Mouse (Mus musculus) heart, adult 2 months (tissue): Measurements from ENCODE around the gene 1190007I07Rik. TPM values are rescaled to one million over a fixed set of nuclear protein-coding genes. Genes with fewer than 3 reads are reported as not detected.
"Not testable (repeated sequence)": the region's sequence is repeated elsewhere in the genome, so short reads cannot be mapped to it uniquely, and the experiment has no call there.

ENCODE experiments used
- DNase-seq, 2 experiments: peaks; one replicate each; pipeline ENCODE4 v3.0.0; 2021
- H3K27ac ChIP-seq: fragments of 200-600 bp; 2 replicates; pipeline ENCODE4 v1.8.1; 2022
- H3K27me3 ChIP-seq: fragments of 200-500 bp; 2 replicates; pipeline ENCODE4 v1.6.1; 2012; ENCODE audit warnings: mild to moderate bottlenecking, low read length, inconsistent platforms, mixed read lengths; ENCODE audit not compliant: control insufficient read depth, insufficient read depth
- H3K36me3 ChIP-seq: fragments of 200-500 bp; 2 replicates; pipeline ENCODE4 v1.6.1; 2012; ENCODE audit warnings: low read length, inconsistent platforms; ENCODE audit not compliant: control insufficient read depth, insufficient read depth
- H3K4me1 ChIP-seq: fragments of 200-500 bp; 2 replicates; pipeline ENCODE4 v1.6.1; 2011; ENCODE audit warnings: low read length; ENCODE audit not compliant: control insufficient read depth, insufficient read depth
- H3K4me3 ChIP-seq: fragments of 200-600 bp; 2 replicates; pipeline ENCODE4 v1.8.1; 2022
- H3K79me2 ChIP-seq: fragments of 200-500 bp; replicated peaks from 2 replicates; pipeline ENCODE4 v1.6.1; 2012; ENCODE audit warnings: mild to moderate bottlenecking, inconsistent platforms, low read length, moderate library complexity, mixed read lengths; ENCODE audit not compliant: control insufficient read depth, insufficient read depth
- H3K9ac ChIP-seq: fragments of 200-500 bp; 2 replicates; pipeline ENCODE4 v1.6.1; 2012; ENCODE audit warnings: low read depth, mild to moderate bottlenecking, control low read depth, inconsistent platforms, low read length, mixed read lengths
- CTCF ChIP-seq: fragments of 200-600 bp; IDR thresholded peaks from 2 replicates; pipeline ENCODE4 v1.8.1; 2022; ENCODE audit warnings: antibody characterized with exemption, mild to moderate bottlenecking, moderate library complexity
- EP300 ChIP-seq: fragments of 200-500 bp; IDR thresholded peaks from 2 replicates; pipeline ENCODE4 v1.6.1; 2011; ENCODE audit warnings: low read depth, low read length, control low read depth; ENCODE audit not compliant: insufficient read depth
- POLR2A ChIP-seq: fragments of 200-500 bp; IDR thresholded peaks from 2 replicates; pipeline ENCODE4 v1.6.1; 2011; ENCODE audit warnings: mild to moderate bottlenecking, low read depth, low read length, control low read depth; ENCODE audit not compliant: insufficient read depth
- WGBS: fragments of 180-500 bp; shearing (Covaris S2); methylation state at CpG from one replicate; pipeline ENCODE4 v1.1.7; 2018; 5-methylcytosine and 5-hydroxymethylcytosine counted together
- intact Hi-C: fragments of 180-260 bp; cut with DNase I; formaldehyde crosslinking; loops from one replicate; pipeline ENCODE4 v1.15.1; 2025
- polyA plus RNA-seq: library from polyadenylated mRNA; depleted of rRNA; stranded (reverse); fragments of >200 nt; gene quantifications from 2 replicates; pipeline ENCODE4 v1.2.3, GENCODE M21; 2012; rRNA removed
- total RNA-seq, 2 experiments: library from RNA; stranded (reverse); gene quantifications; 2 replicates each; pipeline ENCODE4 v1.2.3; 2021

The 1190007I07Rik gene
- total and polyA plus RNA-seq, 3 experiments, result 22.3 to 44.6 (median 29.5) TPM

DNA sequence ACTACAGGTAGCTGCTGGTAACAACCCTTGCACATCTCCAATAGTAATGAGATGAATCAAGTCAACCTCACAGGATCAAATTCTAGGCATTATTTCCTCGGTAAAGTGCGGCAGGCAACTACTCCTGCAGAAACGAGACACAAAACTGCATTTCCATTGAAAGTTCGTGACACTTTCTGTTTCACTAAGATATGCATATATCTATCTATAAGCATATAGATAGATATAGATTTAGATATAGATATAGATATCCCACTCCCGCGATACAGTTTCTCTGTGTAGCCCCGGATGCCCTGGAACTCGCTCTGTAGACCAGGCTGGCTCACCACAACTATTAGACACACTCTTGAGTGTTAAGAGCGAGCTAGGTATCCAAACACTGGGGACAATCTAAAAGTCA lies 793 bp downstream of the 1190007I07Rik start:
- Histone ChIP-seq H3K79me2 (no peaks in the 10 kb centered on the region), H3K4me3 (peak overlapping the region; percentile 70), H3K9ac (peak overlapping the region; percentile 86), H3K27ac (peak overlapping the region; percentile 89), H3K4me1 (no peaks in the 10 kb centered on the region), H3K27me3 (no peaks in the 10 kb centered on the region), H3K36me3 (no peaks in the 10 kb centered on the region)
- intact Hi-C loops, result no loop called here
- TF ChIP-seq CTCF (no peak), EP300 (no peak), POLR2A (no peak)
- DNase-seq, result no peak
- 21% methylated on average over 9 of the region's 9 CpGs for WGBS

- DNase-seq, H3K4me1 ChIP-seq, intact Hi-C loops, H3K9ac ChIP-seq, H3K79me2 ChIP-seq, H3K27ac ChIP-seq, H3K4me3 ChIP-seq, H3K36me3 ChIP-seq, H3K27me3 ChIP-seq: not testable (repeated sequence)
- 63% methylated on average over 4 of the region's 4 CpGs for WGBS
Measured at GRCm38 (mm10) chr10:82594421-82594820, 28.6 kb downstream of the 1190007I07Rik start.

- H3K27me3 ChIP-seq, DNase-seq, H3K4me1 ChIP-seq, H3K27ac ChIP-seq, H3K4me3 ChIP-seq, H3K79me2 ChIP-seq, intact Hi-C loops, H3K36me3 ChIP-seq, H3K9ac ChIP-seq: not testable (repeated sequence)
- 83% methylated on average over 9 of the region's 9 CpGs for WGBS
Measured at GRCm38 (mm10) chr10:82589673-82590072, 33.4 kb downstream of the 1190007I07Rik start.

GRCm38 (mm10) chr10:82571091-82571490 lies 51.9 kb downstream of the 1190007I07Rik start:
- H3K27ac ChIP-seq, H3K4me1 ChIP-seq, DNase-seq, H3K79me2 ChIP-seq, H3K9ac ChIP-seq, H3K36me3 ChIP-seq, H3K27me3 ChIP-seq, intact Hi-C loops, H3K4me3 ChIP-seq: not testable (repeated sequence)
- WGBS, result 94% methylated on average over 11 of the region's 11 CpGs

Other genes with a start within 250 kb of the 1190007I07Rik start
- gene Gm1553, start 130.6 kb downstream of the 1190007I07Rik start, total RNA-seq, result not detected
- not detected in 2 replicates for gene Gm1553, start 130.6 kb downstream of the 1190007I07Rik start, polyA plus RNA-seq
- 10 to 100 TPM in 1 of 2 experiments, 1 to 10 TPM in 1; 9.8 to 11.1 TPM for gene Tdg, start 6.6 kb upstream of the 1190007I07Rik start, total RNA-seq
- 10.5 and 16.7 TPM in 2 replicates for gene Tdg, start 6.6 kb upstream of the 1190007I07Rik start, polyA plus RNA-seq
- gene Glt8d2, start 67.4 kb upstream of the 1190007I07Rik start, total RNA-seq, result 1 to 10 TPM; 2.2 to 2.8 TPM
- 3.0 and 3.5 TPM in 2 replicates for gene Glt8d2, start 67.4 kb upstream of the 1190007I07Rik start, polyA plus RNA-seq
- gene Hcfc2, start 72.9 kb upstream of the 1190007I07Rik start, total RNA-seq, result 10 to 100 TPM; 29.1 to 29.8 TPM
- gene Hcfc2, start 72.9 kb upstream of the 1190007I07Rik start, polyA plus RNA-seq, result 11.2 and 19.6 TPM in 2 replicates
- gene Nfyb, start 140.9 kb upstream of the 1190007I07Rik start, total RNA-seq, result 10 to 100 TPM; 13.9 to 14.1 TPM
- 7.5 and 11.9 TPM in 2 replicates for gene Nfyb, start 140.9 kb upstream of the 1190007I07Rik start, polyA plus RNA-seq
- gene Txnrd1, start 210.7 kb upstream of the 1190007I07Rik start, total RNA-seq, result 10 to 100 TPM; 56.8 to 61.1 TPM
- gene Txnrd1, start 210.7 kb upstream of the 1190007I07Rik start, polyA plus RNA-seq, result 21.3 and 29.9 TPM in 2 replicates
- under 1 TPM; 0.45 to 0.63 TPM for gene Eid3, start 243.4 kb upstream of the 1190007I07Rik start, total RNA-seq
- gene Eid3, start 243.4 kb upstream of the 1190007I07Rik start, polyA plus RNA-seq, result 0.18 and 0.21 TPM in 2 replicates